Mouse (Mus musculus) heart, adult 8-10 months (tissue): ENCODE data around the gene Ckmt2. TPM values are rescaled to one million over a fixed set of nuclear protein-coding genes. Genes with fewer than 3 reads are reported as not detected.

ENCODE experiments used
- DNase-seq: peaks from one replicate; pipeline ENCODE4 v3.0.0; 2022; ENCODE audit warnings: low spot score
- total RNA-seq, 4 experiments: library from RNA; stranded (reverse); gene quantifications; 2 replicates each; pipeline ENCODE4 v1.2.4; 2022

Gene Ckmt2
- total RNA-seq, result 1,000 to 10,000 TPM; 2,501 to 2,686 (median 2,598) TPM

- DNase-seq, result peak; percentile 71
Measured at GRCm38 (mm10) chr13:91876741-91877349, at the start of gene Ckmt2. TSS of gene Ckmt2 (minus strand) at chr13:91876885.

DNA sequence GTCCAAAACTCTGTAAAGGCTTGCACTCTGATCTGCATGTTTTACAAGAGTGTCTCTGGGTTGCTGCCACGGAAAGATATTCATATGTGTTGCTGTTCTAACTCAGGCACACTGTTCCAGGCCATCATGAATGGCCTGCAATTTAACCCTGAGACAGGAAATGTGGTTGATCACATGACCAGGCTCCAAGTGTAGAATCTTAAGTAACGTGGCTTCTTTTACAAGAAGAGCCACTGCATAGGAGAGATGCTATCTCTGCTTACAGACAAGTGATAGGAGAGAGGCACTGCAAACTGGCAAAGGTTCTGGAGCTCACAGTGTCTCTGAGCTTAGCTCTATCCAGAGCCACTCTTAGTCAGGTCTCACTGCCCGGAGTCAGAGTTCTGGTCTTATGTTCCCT is 44.3 kb upstream of the Ckmt2 start:
- DNase-seq, result no peak

GRCm38 (mm10) chr13:91918764-91919163 is 42.1 kb upstream of the Ckmt2 start:
- no peak for DNase-seq

- no peak for DNase-seq
Measured at GRCm38 (mm10) chr13:91917835-91918234, 41.1 kb upstream of the Ckmt2 start.

GRCm38 (mm10) chr13:91916308-91916707 is 39.6 kb upstream of the Ckmt2 start:
- no peak for DNase-seq

DNA sequence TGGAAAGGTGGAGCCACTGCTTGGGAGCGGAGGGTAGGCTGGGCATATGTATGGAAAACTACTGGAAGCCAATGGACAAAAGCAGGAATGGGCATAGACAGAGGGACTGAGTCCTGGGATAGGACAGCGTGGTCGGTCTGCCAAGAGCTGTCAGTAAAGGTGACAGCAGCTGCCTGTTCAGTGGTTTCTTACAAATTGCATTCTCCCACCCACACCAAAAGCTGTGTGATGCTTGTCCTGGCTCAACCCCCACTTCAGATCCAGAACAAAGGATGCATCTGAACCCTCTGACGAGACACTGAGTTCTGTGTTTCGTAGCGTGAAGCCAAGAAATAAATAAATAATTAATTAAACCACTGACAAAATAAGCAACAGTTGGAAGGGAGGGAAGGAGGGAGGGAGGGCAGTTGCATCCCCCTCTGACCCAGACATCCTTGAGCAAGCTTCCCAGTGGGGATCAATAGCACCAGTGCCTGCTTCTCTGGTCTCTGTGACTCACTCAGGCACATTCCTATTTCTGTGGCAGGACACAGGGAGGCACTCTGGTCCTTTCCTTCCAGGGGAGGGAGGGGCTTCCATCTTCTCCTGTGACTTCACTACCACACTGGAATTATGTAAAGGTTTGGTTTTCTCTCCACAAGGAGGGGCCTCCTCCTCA is 39.0 kb upstream of the Ckmt2 start:
- no peak for DNase-seq

DNA sequence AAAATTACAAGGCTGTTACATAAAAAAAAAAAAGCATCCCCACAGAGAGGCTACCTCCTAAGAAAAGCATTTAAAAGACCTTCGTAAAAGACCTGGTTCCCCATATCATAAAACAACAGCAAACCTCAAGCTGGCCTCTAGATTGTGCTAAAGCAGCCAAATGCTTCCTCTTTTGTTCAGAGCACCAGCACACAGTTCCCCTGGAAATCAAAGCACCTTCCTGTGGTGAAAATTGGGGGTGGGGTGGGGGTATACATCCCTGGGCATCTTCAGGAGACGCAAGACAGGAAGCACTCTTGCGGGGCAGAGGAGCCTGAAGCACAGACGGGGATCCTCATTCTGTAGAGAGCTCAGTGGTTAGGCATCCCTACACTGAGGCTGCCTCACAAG is 38.5 kb upstream of the Ckmt2 start:
- no peak for DNase-seq

GRCm38 (mm10) chr13:91911652-91912051 is 35.0 kb upstream of the Ckmt2 start:
- DNase-seq, result no peak

DNA sequence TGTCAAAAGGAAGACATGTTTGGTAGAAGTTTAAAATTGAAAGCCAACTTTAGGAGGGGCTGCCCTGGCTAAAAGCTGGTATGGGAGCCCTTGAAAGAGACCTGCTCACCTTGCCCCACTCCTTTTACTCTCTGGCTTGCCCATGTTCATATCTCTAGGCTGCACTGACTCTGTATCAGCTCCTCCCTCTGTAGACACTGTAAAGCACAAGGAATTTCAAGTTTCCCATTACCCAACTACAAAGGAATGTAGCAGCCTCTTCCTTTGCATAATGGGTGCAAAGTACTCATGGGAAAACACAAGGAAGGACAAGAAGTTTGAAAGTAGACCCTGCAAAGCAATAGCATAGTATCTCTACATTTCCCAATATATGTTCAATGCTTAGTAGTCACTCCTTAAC is 34.5 kb upstream of the Ckmt2 start:
- no peak for DNase-seq

- DNase-seq, result peak; percentile 77
Measured at GRCm38 (mm10) chr13:91908202-91908980, 31.7 kb upstream of the Ckmt2 start.

- DNase-seq, result no peak
Measured at GRCm38 (mm10) chr13:91906338-91906737, 29.7 kb upstream of the Ckmt2 start.

DNA sequence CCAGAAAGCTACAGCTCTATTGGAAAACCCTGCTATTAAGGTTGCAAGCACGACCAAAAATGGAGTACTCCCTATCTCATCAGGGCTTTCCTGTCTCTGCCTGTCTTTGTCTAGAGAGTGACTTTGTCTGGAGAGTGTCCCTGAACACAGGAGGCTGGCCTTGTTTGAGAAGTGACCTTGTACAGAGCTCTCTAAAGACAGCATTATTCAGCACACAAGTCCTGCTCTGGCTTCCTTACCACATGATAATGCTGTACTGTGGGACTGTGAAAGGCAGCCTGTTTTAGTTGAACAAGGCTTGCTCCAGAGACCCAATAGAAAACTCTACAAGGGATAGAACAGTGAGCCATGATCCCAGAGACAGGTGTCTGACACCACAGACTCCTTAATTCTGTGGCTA is 19.8 kb upstream of the Ckmt2 start:
- DNase-seq, result no peak

DNA sequence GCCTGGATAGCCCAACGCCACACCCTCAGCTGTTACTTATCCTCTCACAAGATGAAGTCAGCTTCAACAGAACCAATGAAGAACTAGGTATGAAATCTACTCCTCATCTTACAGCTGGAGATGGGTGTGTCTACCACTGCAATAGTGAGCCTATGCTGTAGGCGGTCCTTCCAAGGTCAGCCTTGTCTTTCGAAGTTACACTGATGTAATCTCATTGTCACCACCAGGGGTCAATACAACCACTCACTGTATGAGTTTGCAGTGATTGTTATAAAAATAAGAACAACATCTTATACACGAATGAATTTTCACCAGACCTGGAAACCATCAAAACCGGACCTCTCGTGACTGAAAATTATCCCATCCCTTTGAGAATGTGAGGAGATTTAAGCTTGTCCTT is 16.4 kb upstream of the Ckmt2 start:
- DNase-seq, result no peak

GRCm38 (mm10) chr13:91890031-91890619 is 13.4 kb upstream of the Ckmt2 start:
- no peak for DNase-seq

- no peak for DNase-seq
Measured at GRCm38 (mm10) chr13:91884714-91885386, 8.2 kb upstream of the Ckmt2 start.

GRCm38 (mm10) chr13:91881837-91882480 is 5.3 kb upstream of the Ckmt2 start:
- no peak for DNase-seq

DNA sequence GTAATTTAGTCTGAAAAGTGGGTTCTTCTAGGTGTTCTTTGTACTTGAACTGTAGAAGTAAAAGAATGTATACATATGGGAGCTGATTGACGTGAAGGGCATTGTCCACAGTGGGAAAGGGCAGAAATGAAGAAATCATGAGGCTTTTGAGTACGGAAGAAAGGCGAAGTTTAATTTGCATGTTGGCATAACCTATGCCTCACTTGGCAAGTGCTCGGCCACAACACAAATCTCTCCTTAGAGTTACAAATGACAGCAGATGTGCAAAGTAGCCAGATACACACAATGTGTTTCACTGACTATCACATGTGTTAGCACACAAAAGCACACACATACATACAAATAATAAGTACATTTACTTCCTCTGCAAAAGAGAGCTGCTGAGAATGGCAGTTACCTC is 3.6 kb upstream of the Ckmt2 start:
- no peak for DNase-seq

DNA sequence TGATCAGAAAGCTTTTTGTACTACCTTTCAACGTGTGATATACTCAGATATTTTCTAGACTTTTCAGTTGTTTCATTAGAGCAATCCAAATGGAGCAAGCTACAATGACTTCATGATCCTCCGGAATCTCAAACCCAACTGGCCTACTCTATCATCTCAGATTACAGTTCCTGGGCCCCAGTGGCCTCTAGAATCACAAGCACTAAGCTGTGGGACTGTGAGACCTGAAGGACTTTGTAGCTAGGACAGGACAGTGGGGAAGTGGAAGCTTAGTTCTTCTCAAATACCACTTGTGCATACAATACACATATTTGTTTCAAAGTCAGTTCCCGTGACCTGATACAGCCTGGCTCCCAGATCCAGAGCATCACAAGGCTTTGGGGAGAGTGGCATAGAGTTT is 1.3 kb upstream of the Ckmt2 start:
- no peak for DNase-seq

DNA sequence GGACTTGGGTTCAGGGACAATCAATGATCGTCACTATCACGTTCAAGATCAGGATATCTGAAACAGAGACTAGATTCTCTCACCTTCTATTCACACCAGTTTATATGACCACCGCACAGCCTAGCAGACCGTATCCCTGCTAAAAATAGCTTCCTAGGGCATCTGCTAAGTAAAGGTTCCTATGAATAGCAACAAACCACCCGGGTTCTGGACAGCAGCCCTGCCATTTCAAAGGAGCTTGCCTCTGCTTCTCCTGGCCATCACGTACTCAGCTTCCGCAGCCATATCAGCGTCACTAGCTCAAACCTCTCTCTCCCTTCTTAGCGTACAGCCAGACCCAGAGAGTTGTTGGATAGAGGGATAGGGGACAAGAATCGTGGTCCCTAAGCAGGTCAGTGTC is 665 bp upstream of the Ckmt2 start:
- peak; percentile 58 for DNase-seq

DNA sequence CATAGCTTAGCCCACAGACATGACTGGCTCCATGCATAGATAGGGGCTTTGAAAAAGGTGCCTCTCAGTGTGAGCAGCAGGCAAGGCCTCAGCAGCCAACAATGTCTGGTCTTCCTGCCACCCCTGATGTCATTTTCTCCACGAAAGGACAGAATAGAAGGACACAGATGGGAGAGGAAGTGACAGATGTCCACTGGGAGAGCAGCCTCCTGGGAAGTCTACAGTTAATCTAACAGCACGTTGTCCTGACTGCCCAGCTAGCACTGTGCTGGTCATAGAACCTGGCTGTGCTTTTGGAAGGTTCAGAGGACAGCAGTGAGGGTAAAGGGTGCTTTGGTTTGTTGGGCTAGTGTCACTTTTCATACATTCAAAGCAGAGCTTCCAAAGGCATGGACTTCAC is 1.1 kb downstream of the Ckmt2 start:
- no peak for DNase-seq

DNA sequence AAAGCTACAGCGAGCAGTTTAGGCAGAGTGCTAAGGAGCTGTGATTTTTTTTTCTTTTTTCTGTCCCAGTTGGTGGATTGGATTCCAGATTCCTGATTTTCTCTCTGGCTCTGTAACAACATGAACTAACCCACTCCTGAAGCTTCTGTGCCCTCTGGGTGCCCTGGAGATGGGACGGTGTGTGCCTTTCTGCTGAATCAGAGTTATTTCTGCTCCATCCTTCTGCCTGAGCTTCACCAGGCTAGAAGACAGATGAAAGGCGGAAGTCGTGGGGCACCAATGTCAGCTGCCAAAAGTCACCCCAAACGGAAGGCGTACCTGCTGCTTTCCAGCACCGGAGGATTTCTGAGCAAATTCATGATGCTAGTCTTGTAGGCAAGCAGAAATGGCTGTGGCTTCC is 2.1 kb downstream of the Ckmt2 start:
- DNase-seq, result no peak
